Mouse (Mus musculus) lung, postnatal 14 days (tissue): Measurements from ENCODE around the gene Svopl.
A peak's percentile ranks its signal among the peaks of the same experiment; 100 is the strongest.

Experiments used
- DNase-seq: peaks from one replicate; pipeline ENCODE4 v3.0.0; 2021

Svopl gene

DNA sequence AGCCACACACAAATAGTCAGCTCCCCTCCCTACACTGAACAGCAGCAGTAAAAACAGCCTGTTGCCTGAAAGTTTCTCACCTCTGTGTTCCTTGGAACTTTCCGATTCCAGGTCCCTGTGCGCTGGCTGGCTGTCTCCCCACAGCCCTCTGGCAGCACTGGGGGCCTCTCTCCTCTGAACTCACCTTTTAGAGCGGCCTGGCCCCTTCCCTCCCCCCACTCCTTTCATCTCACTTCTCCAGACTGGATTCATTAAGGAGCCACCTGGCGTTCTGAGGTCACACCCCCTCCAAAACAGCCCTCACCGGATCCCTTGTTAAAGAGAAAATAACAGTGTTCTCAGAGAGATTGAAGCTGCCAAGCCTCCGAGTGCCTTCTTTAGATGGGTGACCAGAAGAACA lies at the start of gene Svopl:
Gene Svopl, minus strand, starts transcription at position 159 of the 400 bp plus-strand sequence.
- no peak for DNase-seq

GRCm38 (mm10) chr6:38094701-38095100 lies 47.9 kb upstream of the Svopl start:
- no peak for DNase-seq

- no peak for DNase-seq
Measured at GRCm38 (mm10) chr6:38092539-38092938, 45.7 kb upstream of the Svopl start.

- no peak for DNase-seq
Measured at GRCm38 (mm10) chr6:38087242-38088026, 40.6 kb upstream of the Svopl start.

GRCm38 (mm10) chr6:38083204-38083603 lies 36.4 kb upstream of the Svopl start:
- DNase-seq, result no peak

DNA sequence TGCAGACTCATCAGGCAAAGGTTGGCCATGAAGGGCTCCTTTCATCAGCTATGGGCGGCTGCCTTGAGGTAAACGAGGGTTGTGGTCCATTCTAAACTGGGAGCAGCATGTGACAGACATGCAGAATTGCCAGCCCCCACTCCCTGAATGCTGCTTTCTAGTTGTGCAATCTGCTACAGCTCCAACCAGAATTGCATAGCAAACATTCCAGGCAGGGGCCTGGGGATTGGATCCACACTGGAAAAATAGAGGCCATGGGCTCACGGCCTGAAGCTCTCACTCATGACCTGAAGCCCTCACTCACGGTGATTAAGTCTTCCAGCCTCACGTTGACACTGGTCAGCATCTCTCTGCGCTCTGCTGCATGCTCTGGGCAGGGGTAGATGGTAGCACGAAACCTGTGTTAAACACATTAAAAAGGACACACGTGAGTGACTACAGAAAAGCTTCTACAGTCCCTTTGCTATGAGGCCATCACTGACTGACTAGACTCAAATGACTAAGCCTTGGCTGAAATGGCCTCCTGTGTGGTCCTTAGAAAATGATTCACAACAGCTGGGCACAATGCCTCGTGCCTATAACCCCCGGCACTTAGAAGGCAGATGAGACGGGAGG lies 35.0 kb upstream of the Svopl start:
- peak; percentile 35 for DNase-seq

- DNase-seq, result no peak
Measured at GRCm38 (mm10) chr6:38080364-38080763, 33.6 kb upstream of the Svopl start.

DNA sequence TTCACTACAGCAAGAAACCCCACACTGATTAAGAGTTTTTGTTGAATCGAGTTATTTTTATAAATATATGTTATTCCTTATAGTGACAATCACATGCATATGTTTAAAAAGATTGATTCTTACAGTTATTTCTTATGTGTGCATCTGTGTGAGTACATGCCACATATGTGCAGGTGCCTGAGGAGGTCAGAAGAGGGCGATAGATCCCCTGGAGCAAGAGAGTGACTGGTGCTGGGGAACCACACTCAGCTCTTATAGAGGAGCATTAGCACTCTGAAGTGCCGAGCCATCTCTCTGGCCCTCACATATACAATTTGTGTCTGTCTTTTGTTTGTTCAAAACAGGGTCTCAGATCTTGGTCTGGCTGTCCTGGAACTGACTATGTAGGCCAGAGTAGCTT lies 26.8 kb upstream of the Svopl start:
- DNase-seq, result no peak

- no peak for DNase-seq
Measured at GRCm38 (mm10) chr6:38072137-38072796, 25.5 kb upstream of the Svopl start.

DNA sequence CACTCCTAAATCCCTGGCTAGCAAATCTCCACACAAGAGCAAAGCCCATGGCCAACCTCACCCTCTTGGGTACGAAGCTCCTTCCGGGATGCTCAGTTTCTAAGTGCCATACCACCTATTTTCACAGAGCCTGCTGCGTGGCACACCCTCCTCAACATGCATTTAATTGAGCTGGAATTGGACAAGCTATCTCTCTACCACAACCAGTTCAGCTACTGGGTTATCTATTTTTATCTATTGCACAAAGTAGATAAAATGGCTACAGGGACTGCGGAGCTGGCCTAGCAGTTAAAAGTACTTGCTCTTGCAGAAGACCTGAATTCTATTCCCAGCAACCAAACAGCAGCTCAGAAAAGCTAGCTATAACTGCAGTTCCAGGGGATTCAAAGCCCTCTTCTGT lies 24.5 kb upstream of the Svopl start:
- DNase-seq, result no peak

GRCm38 (mm10) chr6:38066215-38066614 lies 19.4 kb upstream of the Svopl start:
- peak; percentile 69 for DNase-seq

- no peak for DNase-seq
Measured at GRCm38 (mm10) chr6:38065501-38066122, 18.8 kb upstream of the Svopl start.

- no peak for DNase-seq
Measured at GRCm38 (mm10) chr6:38065122-38065500, 18.3 kb upstream of the Svopl start.

DNA sequence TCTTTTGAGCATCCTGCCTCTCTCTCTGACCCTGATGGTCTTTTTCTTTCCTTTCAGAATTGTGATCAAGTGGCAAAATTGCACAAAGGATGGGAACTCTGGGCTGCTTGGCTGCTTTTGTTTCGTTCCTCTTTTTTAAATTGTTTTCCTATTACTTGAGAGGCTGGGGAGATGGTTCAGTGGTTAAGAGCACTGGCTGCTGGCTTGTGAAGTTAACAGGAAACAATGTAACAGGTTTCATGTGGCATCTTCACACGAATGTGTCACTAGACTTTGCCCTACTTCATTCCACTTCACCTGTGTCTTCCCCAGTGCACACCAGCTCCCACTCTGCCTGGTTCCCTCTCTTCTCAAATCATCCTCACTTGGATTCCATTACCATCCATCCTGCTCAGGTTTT lies 17.8 kb upstream of the Svopl start:
- DNase-seq, result no peak

DNA sequence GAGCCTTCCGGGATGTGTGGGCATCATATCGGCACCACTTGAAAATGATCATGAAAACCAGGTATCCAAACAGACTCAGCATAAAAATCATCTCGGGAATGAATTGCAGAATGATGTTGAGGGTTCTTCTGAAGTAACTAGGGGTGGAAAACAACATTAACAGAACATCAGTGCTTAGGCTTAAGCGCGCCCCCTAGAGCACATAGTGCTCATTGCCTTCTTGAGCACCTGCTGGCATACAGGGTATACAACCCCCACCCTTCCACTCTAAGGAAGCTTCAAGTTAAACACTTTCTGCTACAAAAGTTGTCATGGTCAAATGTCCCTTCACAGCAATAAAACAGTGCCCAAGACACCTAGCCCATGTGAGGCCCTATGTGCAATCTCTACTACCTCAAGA lies 12.0 kb upstream of the Svopl start:
- no peak for DNase-seq

- no peak for DNase-seq
Measured at GRCm38 (mm10) chr6:38055471-38056330, 8.9 kb upstream of the Svopl start.

GRCm38 (mm10) chr6:38049601-38050000 lies 2.8 kb upstream of the Svopl start:
- DNase-seq, result no peak

DNA sequence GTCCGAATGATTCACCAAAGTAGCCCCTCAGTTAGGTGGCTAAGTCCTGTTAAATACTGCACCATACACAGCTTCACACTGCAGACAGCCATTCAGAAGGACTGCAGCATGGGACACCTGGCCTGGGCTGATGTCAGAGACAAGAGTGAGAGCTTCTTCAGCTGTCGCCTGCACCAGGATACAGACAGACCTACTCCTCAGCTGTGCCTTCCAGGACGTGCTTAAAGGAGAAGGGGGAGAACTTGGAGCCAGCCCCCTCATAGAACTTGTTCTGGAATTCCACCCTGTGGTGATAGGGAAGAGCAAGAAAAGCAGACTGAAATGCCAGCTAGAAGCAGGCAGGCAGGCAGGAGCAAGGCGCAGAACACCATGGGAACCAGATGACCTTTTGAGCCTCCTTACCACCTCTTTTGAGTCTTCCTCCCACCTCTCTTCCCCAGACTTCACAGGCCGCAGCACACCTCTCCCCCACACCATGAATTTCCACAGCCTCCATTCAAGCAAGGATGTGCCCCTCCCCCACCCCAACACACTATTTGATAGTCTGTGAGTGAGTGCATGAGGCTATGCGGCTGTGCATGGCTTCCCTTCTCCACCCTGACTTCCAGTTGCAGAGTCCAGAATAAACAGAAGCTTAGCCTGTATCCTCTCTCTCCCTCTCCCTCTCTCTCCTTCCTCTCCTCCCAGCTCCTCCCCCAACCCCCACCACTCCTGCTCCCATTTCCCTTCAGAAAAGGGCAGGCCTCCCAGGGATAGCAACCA lies 2.2 kb upstream of the Svopl start:
- no peak for DNase-seq

- DNase-seq, result no peak
Measured at GRCm38 (mm10) chr6:38048003-38048402, 1.2 kb upstream of the Svopl start.

GRCm38 (mm10) chr6:38032801-38033566 lies 13.8 kb downstream of the Svopl start:
- no peak for DNase-seq

DNA sequence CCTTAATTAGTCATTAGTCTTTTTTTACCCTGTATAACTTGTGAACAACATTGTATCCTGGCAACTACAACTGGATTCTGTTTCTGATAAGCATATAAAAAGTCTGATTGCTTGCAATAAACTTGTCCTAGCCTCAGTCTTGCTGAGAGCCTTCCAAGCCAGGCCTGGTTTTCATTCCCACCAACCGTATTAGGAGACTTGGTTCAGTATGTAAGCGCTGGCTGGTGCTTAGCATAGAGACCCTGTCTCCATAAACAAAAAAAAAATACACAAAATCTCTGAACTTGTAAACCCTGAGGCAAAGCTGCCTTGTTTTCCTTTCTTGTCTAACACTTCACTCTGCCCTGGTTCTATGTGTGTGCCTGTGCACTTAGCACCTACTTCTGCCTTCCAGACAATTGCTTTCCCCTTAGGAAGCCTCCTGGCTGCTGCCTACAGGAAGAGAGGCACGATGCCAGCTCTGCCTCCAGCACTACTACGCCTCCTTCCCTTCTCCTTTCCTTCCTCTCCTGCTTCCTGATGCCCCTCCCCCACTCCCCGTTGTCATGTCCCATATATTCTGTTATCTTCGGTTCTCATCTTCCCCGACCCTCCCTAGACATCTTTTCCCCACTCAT lies 14.8 kb downstream of the Svopl start:
- DNase-seq, result peak; percentile 51
